In the genomic region with DNA sequence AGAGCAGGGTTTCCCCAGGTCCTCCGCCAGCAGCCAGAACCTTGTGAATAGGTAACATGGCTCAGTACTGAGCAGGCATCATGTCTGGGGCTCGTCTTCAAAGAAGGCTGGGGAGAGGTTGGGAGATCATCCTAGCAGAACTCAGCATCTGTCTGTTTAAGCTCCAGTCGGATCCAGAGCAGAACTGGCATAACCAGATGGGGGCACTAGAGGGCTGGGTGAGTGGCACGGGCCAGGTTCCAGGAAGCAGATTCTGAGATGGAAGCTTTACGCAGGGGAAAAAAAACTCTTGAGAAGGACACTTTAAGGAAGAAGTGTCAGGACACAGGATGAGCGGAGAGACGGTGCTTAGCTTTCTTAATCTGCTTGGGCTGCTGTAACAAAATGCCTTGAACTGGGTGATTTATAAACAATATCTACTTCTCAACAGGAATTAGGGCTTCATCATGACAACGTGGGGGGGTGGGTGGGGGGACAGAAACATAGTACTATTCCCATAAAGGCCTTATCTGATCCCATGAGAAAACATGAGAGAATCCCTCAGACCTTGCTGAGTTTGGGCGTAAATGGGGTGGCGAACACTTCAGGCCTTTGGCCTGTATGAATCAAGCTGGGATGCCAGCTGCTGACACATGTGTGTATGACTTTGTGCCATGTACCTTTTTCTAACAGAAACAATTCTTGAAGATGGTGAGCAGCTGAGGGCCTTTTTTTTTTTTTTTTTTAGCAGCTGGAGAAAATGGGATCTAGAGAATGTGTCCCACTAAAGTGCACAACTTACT, we compare ENCODE assay signal across 9 mouse cellular contexts.
A peak's percentile ranks its signal among the peaks of the same experiment; 100 is the strongest.
DNase-seq lines count a peak whose midpoint lies in the region; ATAC-seq and TF ChIP-seq lines count a peak whose summit lies in the region.
"Had no signal": no experiment of that assay in that cellular context is flagged by ENCODE, and none has a peak within 500 bp of the region (broad histone marks: within the 10 kb centered on the region; RNA-seq: fewer than 3 reads in every experiment).

No protein-coding gene starts in this region.

- TF ChIP-seq POLR2A in small intestine, adult 2 months (IDR thresholded peaks at IDR 0.05; ENCODE audit: low read depth, low read length) = no peak

- no peaks in the 10 kb centered on the region for H3K36me3 ChIP-seq in forebrain, embryonic 14.5 days (ENCODE audit: control insufficient read depth, insufficient read depth, low read length)
- no peaks in the 10 kb centered on the region for H3K36me3 ChIP-seq in forebrain, embryonic 12.5 days (replicated peaks)
- no peaks in the 10 kb centered on the region for H3K36me3 ChIP-seq in heart, postnatal 0 days (replicated peaks; ENCODE audit: control insufficient read depth, insufficient read depth, low read length)
- no peaks in the 10 kb centered on the region for H3K36me3 ChIP-seq in liver, postnatal 0 days (replicated peaks; ENCODE audit: insufficient read depth, low read length)
- no peaks in the 10 kb centered on the region for H3K36me3 ChIP-seq in small intestine, adult 2 months (ENCODE audit: control insufficient read depth, insufficient read depth, low read length)
- H3K36me3 ChIP-seq: limb, embryonic 13.5 days had no signal

- H3K27me3 ChIP-seq in forebrain, embryonic 14.5 days (replicated peaks; ENCODE audit: control insufficient read depth, insufficient read depth, low read length) = no peaks in the 10 kb centered on the region
- H3K27me3 ChIP-seq in forebrain, embryonic 12.5 days = no peaks in the 10 kb centered on the region
- H3K27me3 ChIP-seq in heart, postnatal 0 days (ENCODE audit: control insufficient read depth, insufficient read depth, low read length) = no peaks in the 10 kb centered on the region
- no peaks in the 10 kb centered on the region for H3K27me3 ChIP-seq in liver, postnatal 0 days (ENCODE audit: insufficient read depth, low read length)
- no peaks in the 10 kb centered on the region for H3K27me3 ChIP-seq in small intestine, adult 2 months (ENCODE audit: control insufficient read depth, insufficient read depth, low read length)
- H3K27me3 ChIP-seq: limb, embryonic 13.5 days had no signal

- peak; percentile 64 for TF ChIP-seq CTCF in heart, postnatal 0 days (IDR thresholded peaks at IDR 0.05; ENCODE audit: low read depth)
- peak; percentile 55 for TF ChIP-seq CTCF in liver, postnatal 0 days (IDR thresholded peaks at IDR 0.05; ENCODE audit: low read depth)
- TF ChIP-seq CTCF in small intestine, adult 2 months (IDR thresholded peaks at IDR 0.05; ENCODE audit: extremely low read depth, insufficient read length, insufficient replicate concordance, low read depth, low read length) = peak; percentile 30; the same call in 1 of the 2 replicates

- no peak overlapping the region for H3K4me3 ChIP-seq in forebrain, embryonic 14.5 days (ENCODE audit: low read depth, low read length)
- H3K4me3 ChIP-seq in forebrain, embryonic 12.5 days (replicated peaks) = no peak overlapping the region
- no peak overlapping the region for H3K4me3 ChIP-seq in heart, postnatal 0 days (ENCODE audit: low read depth, low read length)
- H3K4me3 ChIP-seq in liver, postnatal 0 days (ENCODE audit: low read depth, low read length) = no peak overlapping the region
- no peak overlapping the region for H3K4me3 ChIP-seq in small intestine, adult 2 months (ENCODE audit: low read depth, low read length)
- H3K4me3 ChIP-seq: limb, embryonic 13.5 days had no signal

- ATAC-seq in forebrain, embryonic 14.5 days = no peak
- no peak for ATAC-seq in forebrain, embryonic 12.5 days (ENCODE audit: low FRiP score)
- ATAC-seq in heart, postnatal 0 days (ENCODE audit: insufficient read depth, low read depth) = no peak
- ATAC-seq in liver, postnatal 0 days = no peak

- DNase-seq in forebrain, embryonic 14.5 days (ENCODE audit: low spot score) = peak; percentile 70
- DNase-seq in testis, postnatal 10 days (ENCODE audit: low spot score) = peak; percentile 70
- DNase-seq in testis, postnatal 14 days (ENCODE audit: low spot score) = no peak
- peak; percentile 88 to 91 for DNase-seq in cerebellum, postnatal 10 days
- peak; percentile 27 for DNase-seq in heart, postnatal 0 days (ENCODE audit: low spot score)
- DNase-seq in liver, postnatal 0 days = peak; percentile 54

- H3K9ac ChIP-seq in forebrain, embryonic 14.5 days (ENCODE audit: low read length) = no peak overlapping the region
- H3K9ac ChIP-seq in forebrain, embryonic 12.5 days = no peak overlapping the region
- H3K9ac ChIP-seq in heart, postnatal 0 days (replicated peaks; ENCODE audit: low read depth, low read length) = no peak overlapping the region
- no peak overlapping the region for H3K9ac ChIP-seq in liver, postnatal 0 days (replicated peaks)
- H3K9ac ChIP-seq: limb, embryonic 13.5 days had no signal

- H3K4me1 ChIP-seq in forebrain, embryonic 14.5 days (ENCODE audit: control insufficient read depth, insufficient read depth, low read length) = peaks cover 19% of the 10 kb centered on the region
- peaks cover 23% of the 10 kb centered on the region for H3K4me1 ChIP-seq in forebrain, embryonic 12.5 days
- H3K4me1 ChIP-seq in heart, postnatal 0 days (ENCODE audit: control insufficient read depth, insufficient read depth) = no peaks in the 10 kb centered on the region
- H3K4me1 ChIP-seq in liver, postnatal 0 days (ENCODE audit: insufficient read depth) = no peaks in the 10 kb centered on the region; the same call in 1 of the 2 replicates
- no peaks in the 10 kb centered on the region for H3K4me1 ChIP-seq in small intestine, adult 2 months (ENCODE audit: control insufficient read depth, insufficient read depth, insufficient read length, low read length)

- WGBS in forebrain, embryonic 14.5 days = 57% methylated on average over 10 of the region's 10 CpGs
- 55% methylated on average over 10 of the region's 10 CpGs for WGBS in forebrain, embryonic 12.5 days
- 61% methylated on average over 10 of the region's 10 CpGs for WGBS in heart, postnatal 0 days
- WGBS in liver, postnatal 0 days (ENCODE audit: insufficient replicate concordance) = 58% methylated on average over 10 of the region's 10 CpGs
- WGBS in small intestine, adult 2 months = 53% methylated on average over 10 of the region's 10 CpGs

- no peak overlapping the region for H3K4me2 ChIP-seq in forebrain, embryonic 14.5 days (ENCODE audit: low read length)
- H3K4me2 ChIP-seq in forebrain, embryonic 12.5 days = no peak overlapping the region
- H3K4me2 ChIP-seq in heart, postnatal 0 days (ENCODE audit: low read depth, low read length) = no peak overlapping the region
- H3K4me2 ChIP-seq in liver, postnatal 0 days (ENCODE audit: low read depth, low read length) = no peak overlapping the region
- H3K4me2 ChIP-seq: limb, embryonic 13.5 days had no signal

- TF ChIP-seq EP300 in heart, postnatal 0 days (IDR thresholded peaks at IDR 0.05; ENCODE audit: low read depth) = no peak
- TF ChIP-seq EP300 in liver, postnatal 0 days (IDR thresholded peaks at IDR 0.05; ENCODE audit: low read depth) = no peak

- H3K9me3 ChIP-seq in forebrain, embryonic 14.5 days (replicated peaks; ENCODE audit: control insufficient read depth, low read length) = no peaks in the 10 kb centered on the region
- no peaks in the 10 kb centered on the region for H3K9me3 ChIP-seq in forebrain, embryonic 12.5 days
- no peaks in the 10 kb centered on the region for H3K9me3 ChIP-seq in heart, postnatal 0 days (replicated peaks; ENCODE audit: control insufficient read depth, low read length)
- H3K9me3 ChIP-seq in liver, postnatal 0 days (ENCODE audit: low read length) = no peaks in the 10 kb centered on the region
- H3K9me3 ChIP-seq: limb, embryonic 13.5 days had no signal

- no peak overlapping the region for H3K27ac ChIP-seq in forebrain, embryonic 14.5 days (ENCODE audit: low read depth, low read length)
- no peak overlapping the region for H3K27ac ChIP-seq in forebrain, embryonic 12.5 days
- H3K27ac ChIP-seq in heart, postnatal 0 days (ENCODE audit: low read depth) = no peak overlapping the region
- no peak overlapping the region for H3K27ac ChIP-seq in liver, postnatal 0 days (ENCODE audit: low read depth)
- no peak overlapping the region for H3K27ac ChIP-seq in small intestine, adult 2 months (ENCODE audit: insufficient read depth, low read depth, low read length)
